Mouse (Mus musculus) right cerebral cortex, postnatal 4 days (tissue): Measurements from ENCODE around the gene Nr2f2.

Source experiments
- DNase-seq: peaks from one replicate; pipeline ENCODE4 v3.0.0-alpha.2; 2022

The Nr2f2 gene

DNA sequence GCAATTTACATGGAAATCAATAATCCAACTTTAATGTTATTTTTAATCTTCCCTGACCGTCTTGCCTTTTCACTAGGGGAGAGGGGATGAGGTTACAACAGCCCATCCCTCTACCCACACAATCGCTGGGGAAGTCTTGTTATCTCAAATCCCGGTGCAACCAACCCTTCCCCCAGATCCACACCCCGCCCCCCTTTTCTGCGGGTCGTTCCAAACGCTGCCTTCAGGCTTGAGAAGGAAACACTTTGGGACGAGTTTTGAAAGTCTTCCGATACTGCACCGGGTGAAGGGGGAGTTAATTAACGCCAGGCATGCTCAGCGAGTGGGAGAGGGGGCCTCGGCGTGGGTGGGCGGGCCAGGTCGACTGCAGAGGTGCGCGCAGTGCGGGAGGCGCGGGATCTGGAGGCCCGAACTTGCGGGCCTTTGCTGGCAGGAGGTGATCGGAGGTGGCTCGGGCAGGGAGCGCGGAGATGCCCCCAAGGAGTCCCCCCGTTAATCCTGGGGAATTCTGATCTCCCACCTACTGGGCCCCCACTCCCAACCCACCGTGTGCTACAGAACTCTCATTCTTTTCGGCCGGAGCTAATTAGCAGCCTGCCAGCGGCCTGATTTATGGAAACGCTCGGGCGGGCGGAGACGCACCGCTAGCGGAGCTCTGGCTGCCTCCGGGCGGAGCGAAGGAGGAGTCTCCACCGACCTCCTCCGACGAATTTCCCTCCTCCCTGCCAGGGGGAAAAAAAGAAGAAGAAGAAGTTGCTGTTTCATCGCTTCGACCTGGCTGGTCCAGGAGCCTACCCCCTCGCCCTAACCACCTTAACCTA, 35.1 kb downstream of the Nr2f2 start:
- DNase-seq: peak; percentile 51

- DNase-seq: no peak
These were observed 35.7 kb downstream of the Nr2f2 start for GRCm38 (mm10) chr7:70330761-70331242.

- DNase-seq: no peak
These were observed 36.4 kb downstream of the Nr2f2 start for GRCm38 (mm10) chr7:70330207-70330562.

DNA sequence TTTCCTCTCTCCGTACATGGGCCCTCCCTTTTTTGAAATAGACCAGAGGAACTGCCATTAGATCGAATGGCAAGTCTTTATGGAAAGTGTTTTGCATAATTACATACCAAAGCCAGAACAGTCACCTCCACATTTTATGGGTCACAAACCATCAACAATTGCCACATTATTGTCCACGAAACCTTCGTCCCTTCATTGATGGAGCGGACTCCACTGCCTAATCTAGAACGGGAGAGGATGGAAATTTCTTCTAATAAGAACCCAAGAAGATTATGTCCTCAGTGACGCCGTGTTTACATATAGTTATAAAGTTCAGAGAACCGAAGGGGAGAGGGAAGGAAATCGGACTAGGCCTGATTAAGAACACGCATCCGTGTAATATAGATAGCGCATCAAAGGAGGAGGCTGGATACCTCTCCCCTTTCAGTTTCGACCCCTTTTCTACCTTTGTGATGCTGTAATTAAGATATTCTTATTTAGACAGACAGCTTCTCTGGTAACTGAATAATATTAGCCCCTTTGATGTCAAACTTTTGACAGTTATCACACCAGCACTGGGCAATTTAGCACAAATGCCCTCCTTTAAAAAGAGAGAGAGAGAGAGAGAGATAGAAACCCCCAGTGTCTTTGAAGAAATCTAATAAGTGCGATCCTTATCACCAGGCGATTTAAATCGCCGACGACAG, 36.9 kb downstream of the Nr2f2 start:
- no peak for DNase-seq

GRCm38 (mm10) chr7:70329037-70329516, 37.5 kb downstream of the Nr2f2 start:
- no peak for DNase-seq

- DNase-seq: no peak
These were observed 38.1 kb downstream of the Nr2f2 start for GRCm38 (mm10) chr7:70328206-70329036.

DNA sequence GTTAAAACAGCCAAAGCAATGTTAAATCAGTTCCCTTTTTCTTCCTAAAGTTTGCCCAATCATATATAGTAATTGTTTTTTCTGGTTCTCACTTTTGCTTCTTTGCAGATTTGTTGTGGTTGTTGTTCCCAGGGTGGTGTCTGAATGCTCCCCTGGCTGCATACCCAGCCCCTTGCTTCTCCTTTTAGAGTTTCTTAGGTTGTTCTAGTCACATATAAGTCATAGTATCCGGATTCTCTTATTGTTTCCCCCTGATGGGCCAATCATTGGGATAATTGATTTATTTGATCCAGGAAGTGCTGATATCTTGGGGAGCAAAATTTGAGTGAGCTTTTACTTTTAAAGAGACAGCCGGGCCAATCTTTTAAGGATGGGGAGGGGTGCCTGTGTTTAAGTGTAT, 39.3 kb downstream of the Nr2f2 start:
- DNase-seq: no peak

DNA sequence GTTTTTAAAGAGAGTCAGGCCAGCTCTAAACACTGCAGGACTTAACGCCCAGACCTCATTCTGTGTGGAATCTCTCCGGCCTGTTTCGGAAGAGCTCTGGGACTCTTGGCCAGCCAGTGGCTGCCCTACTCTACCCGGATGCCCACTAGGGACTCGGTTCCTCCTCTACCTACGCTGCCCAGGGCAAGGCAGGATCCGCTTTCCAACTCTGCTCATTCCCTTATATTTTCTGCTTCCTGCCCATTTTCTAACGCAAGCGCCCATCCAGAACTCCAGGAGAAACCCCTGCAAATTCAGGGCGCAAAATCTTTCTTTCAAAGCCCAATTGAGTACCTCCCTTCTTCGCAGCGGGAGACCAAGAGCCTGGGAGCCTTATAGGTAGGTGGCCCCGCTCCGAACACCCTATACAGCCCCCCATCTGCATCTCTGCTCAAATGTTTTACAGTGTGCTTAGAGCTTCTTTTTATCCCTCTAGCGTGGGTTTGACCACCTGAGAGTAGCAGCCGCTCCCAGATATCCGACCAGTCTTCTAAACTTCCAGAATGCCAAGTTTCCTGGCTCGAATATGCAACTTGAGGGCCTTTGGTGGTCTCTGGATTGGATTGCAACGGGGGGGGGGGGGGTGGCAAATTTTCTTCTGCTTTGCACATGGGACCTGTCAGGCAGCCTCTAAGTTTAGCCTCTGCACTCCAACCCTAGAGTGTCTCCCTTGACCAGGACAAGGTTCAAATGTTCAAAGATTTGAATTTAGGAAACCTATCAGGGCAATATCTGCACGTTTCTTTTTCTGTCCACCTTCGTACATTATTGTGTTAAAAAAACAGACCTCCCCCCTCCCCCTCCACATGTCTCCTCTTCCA, 40.1 kb downstream of the Nr2f2 start:
- DNase-seq: no peak

GRCm38 (mm10) chr7:70325381-70325780, 41.2 kb downstream of the Nr2f2 start:
- peak; percentile 7 for DNase-seq

DNA sequence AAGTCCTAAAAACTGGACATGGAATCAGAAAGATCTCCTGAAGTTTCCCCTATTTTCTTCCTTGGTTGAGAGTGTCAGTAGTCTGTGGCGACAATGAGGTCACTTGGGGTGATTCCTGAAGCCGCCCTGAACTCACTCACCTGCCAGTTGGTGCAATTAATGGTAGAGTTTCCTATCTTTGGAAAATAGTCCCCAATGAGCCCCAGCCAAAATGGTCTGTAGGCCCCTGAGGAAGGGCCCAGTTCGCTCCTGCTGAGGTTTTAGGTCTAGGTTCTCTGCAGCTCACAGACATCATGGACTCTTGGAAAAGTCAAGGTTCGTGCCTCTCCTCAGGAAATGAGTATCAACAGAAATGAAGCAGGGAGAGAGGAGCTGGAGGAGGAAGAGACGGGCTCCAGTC, 42.0 kb downstream of the Nr2f2 start:
- DNase-seq: no peak

DNA sequence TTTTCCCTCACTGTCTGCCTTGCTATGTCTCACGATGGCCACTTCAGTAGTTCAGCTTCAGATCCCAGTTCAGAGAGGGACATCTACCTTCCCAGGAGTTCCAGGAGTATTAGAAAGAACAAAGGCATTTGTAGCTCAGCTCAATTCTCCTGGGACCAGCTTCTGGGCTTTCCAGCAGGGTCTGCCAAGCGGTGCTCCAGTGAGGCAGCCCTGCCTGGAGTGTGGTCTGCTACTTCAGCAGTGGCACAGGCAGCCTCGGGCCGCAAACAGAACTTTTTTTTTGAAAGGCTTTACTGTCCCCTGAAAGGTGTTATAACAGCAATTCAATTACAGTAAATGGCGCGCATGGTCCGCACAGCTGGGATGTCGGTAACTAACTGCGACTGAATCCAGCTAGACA, 42.5 kb downstream of the Nr2f2 start:
- no peak for DNase-seq

GRCm38 (mm10) chr7:70305716-70306115, 60.8 kb downstream of the Nr2f2 start:
- DNase-seq: no peak

DNA sequence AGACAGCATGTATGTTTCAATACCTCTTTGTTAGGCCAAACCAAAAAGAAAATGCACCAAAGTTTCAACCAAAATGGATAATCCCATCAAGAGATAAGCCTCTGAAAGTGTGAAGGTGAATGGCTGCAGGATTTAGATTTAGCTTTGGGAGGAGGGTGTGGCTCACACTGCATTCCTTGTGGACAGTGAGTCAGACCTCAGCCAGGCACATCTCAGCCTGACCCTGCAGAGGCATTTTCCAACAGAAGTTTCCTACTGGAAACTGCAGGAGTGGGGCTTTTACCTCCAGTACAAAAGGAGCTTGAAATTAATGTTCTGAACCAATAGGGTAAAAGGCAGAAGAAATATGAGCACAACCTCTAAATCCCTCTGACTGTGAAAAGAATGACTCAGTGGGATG, 62.1 kb downstream of the Nr2f2 start:
- no peak for DNase-seq
